Mouse (Mus musculus): Measurements from ENCODE around the gene Tmem131l. TPM values are rescaled to one million over a fixed set of nuclear protein-coding genes. Genes with fewer than 3 reads are reported as not detected.
A peak's percentile ranks its signal among the peaks of the same experiment; 100 is the strongest.

Gene Tmem131l
- polyA plus RNA-seq, 1 experiment from 2014 or later = 70.8 TPM

- H3K27ac ChIP-seq = peak overlapping the region; percentile 99
- 7% methylated on average over 23 of the region's 23 CpGs for WGBS
- no peak for DNase-seq (ENCODE audit: low spot score)
Measured at GRCm38 (mm10) chr3:84040476-84041082, 604 bp upstream of the Tmem131l start.

GRCm38 (mm10) chr3:84038981-84039645 is 862 bp downstream of the Tmem131l start:
- peak; percentile 69 for DNase-seq (ENCODE audit: low spot score)
- peaks cover 19% of the 10 kb centered on the region; the same call in 1 of the 2 replicates for H3K36me3 ChIP-seq
- H3K4me1 ChIP-seq (replicated peaks) = peaks cover 44% of the 10 kb centered on the region
- peaks cover 12% of the 10 kb centered on the region; the same call in 1 of the 2 replicates for H3K27me3 ChIP-seq (ENCODE audit: insufficient read depth, poor library complexity, severe bottlenecking)
- peak overlapping the region; percentile 93 for H3K4me3 ChIP-seq
- H3K9me3 ChIP-seq = no peaks in the 10 kb centered on the region
- H3K27ac ChIP-seq = peak overlapping the region; percentile 99
- WGBS = under 1% methylated on average over 42 of the region's 42 CpGs

More at GRCm38 (mm10) chr3:84040476-84041082, 604 bp upstream of the Tmem131l start:
- H3K9me3 ChIP-seq = no peaks in the 10 kb centered on the region
- H3K4me3 ChIP-seq = peak overlapping the region; percentile 93
- peaks cover 15% of the 10 kb centered on the region; the same call in 1 of the 2 replicates for H3K27me3 ChIP-seq (ENCODE audit: insufficient read depth, poor library complexity, severe bottlenecking)
- H3K36me3 ChIP-seq = peaks cover 11% of the 10 kb centered on the region; the same call in 1 of the 2 replicates
- H3K4me1 ChIP-seq (replicated peaks) = peaks cover 33% of the 10 kb centered on the region

GRCm38 (mm10) chr3:84038126-84038525 is 1.8 kb downstream of the Tmem131l start:
- peaks cover 21% of the 10 kb centered on the region; the same call in 1 of the 2 replicates for H3K36me3 ChIP-seq
- WGBS = 53% methylated on average over 1 of the region's 1 CpGs
- H3K4me1 ChIP-seq (replicated peaks) = peaks cover 54% of the 10 kb centered on the region
- peak overlapping the region; percentile 93 for H3K4me3 ChIP-seq
- no peak for DNase-seq (ENCODE audit: low spot score)
- no peak overlapping the region for H3K27ac ChIP-seq
- peaks cover 12% of the 10 kb centered on the region; the same call in 1 of the 2 replicates for H3K27me3 ChIP-seq (ENCODE audit: insufficient read depth, poor library complexity, severe bottlenecking)
- H3K9me3 ChIP-seq = no peaks in the 10 kb centered on the region

GRCm38 (mm10) chr3:84037536-84037935 is 2.4 kb downstream of the Tmem131l start:
- peaks cover 12% of the 10 kb centered on the region; the same call in 1 of the 2 replicates for H3K27me3 ChIP-seq (ENCODE audit: insufficient read depth, poor library complexity, severe bottlenecking)
- no peak for DNase-seq (ENCODE audit: low spot score)
- H3K4me3 ChIP-seq = peak overlapping the region; percentile 93
- peaks cover 60% of the 10 kb centered on the region for H3K4me1 ChIP-seq (replicated peaks)
- H3K9me3 ChIP-seq = no peaks in the 10 kb centered on the region
- H3K36me3 ChIP-seq = peaks cover 27% of the 10 kb centered on the region; the same call in 1 of the 2 replicates
- WGBS = 83% methylated on average over 3 of the region's 3 CpGs
- H3K27ac ChIP-seq = no peak overlapping the region

- peaks cover 8% of the 10 kb centered on the region; the same call in 1 of the 2 replicates for H3K27me3 ChIP-seq (ENCODE audit: insufficient read depth, poor library complexity, severe bottlenecking)
- no peaks in the 10 kb centered on the region for H3K9me3 ChIP-seq
- no peak overlapping the region for H3K4me3 ChIP-seq
- no peak for DNase-seq (ENCODE audit: low spot score)
- peaks cover 61% of the 10 kb centered on the region for H3K4me1 ChIP-seq (replicated peaks)
- no peak overlapping the region for H3K27ac ChIP-seq
- peaks cover 29% of the 10 kb centered on the region for H3K36me3 ChIP-seq
- 93% methylated on average over 4 of the region's 4 CpGs for WGBS
Measured at GRCm38 (mm10) chr3:84036866-84037265, 3.1 kb downstream of the Tmem131l start.

- H3K27ac ChIP-seq = no peak overlapping the region
- WGBS = 94% methylated on average over 6 of the region's 6 CpGs
- H3K4me3 ChIP-seq = no peak overlapping the region
- DNase-seq (ENCODE audit: low spot score) = no peak
- H3K36me3 ChIP-seq = peaks cover 39% of the 10 kb centered on the region
- no peaks in the 10 kb centered on the region for H3K9me3 ChIP-seq
- peaks cover 61% of the 10 kb centered on the region for H3K4me1 ChIP-seq (replicated peaks)
- H3K27me3 ChIP-seq (ENCODE audit: insufficient read depth, poor library complexity, severe bottlenecking) = 0 out of 2 replicates have a peak, but pooled peaks cover under 1% of the 10 kb centered on the region
Measured at GRCm38 (mm10) chr3:84035728-84036364, 4.1 kb downstream of the Tmem131l start.

GRCm38 (mm10) chr3:84034115-84034780 is 5.7 kb downstream of the Tmem131l start:
- peaks cover 55% of the 10 kb centered on the region for H3K36me3 ChIP-seq
- H3K27ac ChIP-seq = no peak overlapping the region

GRCm38 (mm10) chr3:84032933-84033730 is 6.8 kb downstream of the Tmem131l start:
- H3K9me3 ChIP-seq = no peaks in the 10 kb centered on the region
- no peak for DNase-seq (ENCODE audit: low spot score)
- 78% methylated on average over 10 of the region's 10 CpGs for WGBS
- peaks cover 47% of the 10 kb centered on the region for H3K4me1 ChIP-seq (replicated peaks)
- peaks cover 66% of the 10 kb centered on the region for H3K36me3 ChIP-seq
- no peaks in the 10 kb centered on the region for H3K27me3 ChIP-seq (ENCODE audit: insufficient read depth, poor library complexity, severe bottlenecking)
- no peak overlapping the region for H3K4me3 ChIP-seq
- H3K27ac ChIP-seq = 0 out of 2 replicates have a peak overlapping the region, but pooled peaks have one; percentile 2

More at GRCm38 (mm10) chr3:84034115-84034780, 5.7 kb downstream of the Tmem131l start:
- Histone ChIP-seq H3K4me3 (no peak overlapping the region), H3K9me3 (no peaks in the 10 kb centered on the region), H3K27me3 (ENCODE audit: insufficient read depth, poor library complexity, severe bottlenecking) (no peaks in the 10 kb centered on the region), H3K4me1 (replicated peaks) (peaks cover 53% of the 10 kb centered on the region)
- DNase-seq (ENCODE audit: low spot score) = no peak
- 91% methylated on average over 5 of the region's 5 CpGs for WGBS

GRCm38 (mm10) chr3:84032419-84032818 is 7.6 kb downstream of the Tmem131l start:
- WGBS = 80% methylated on average over 5 of the region's 5 CpGs
- Histone ChIP-seq H3K4me3 (no peak overlapping the region), H3K27me3 (ENCODE audit: insufficient read depth, poor library complexity, severe bottlenecking) (no peaks in the 10 kb centered on the region), H3K36me3 (peaks cover 70% of the 10 kb centered on the region), H3K4me1 (replicated peaks) (peaks cover 40% of the 10 kb centered on the region), H3K27ac (no peak overlapping the region), H3K9me3 (no peaks in the 10 kb centered on the region)
- DNase-seq (ENCODE audit: low spot score) = no peak

- H3K4me1 ChIP-seq (replicated peaks) = peaks cover 46% of the 10 kb centered on the region
- no peak overlapping the region for H3K27ac ChIP-seq
- no peak overlapping the region for H3K4me3 ChIP-seq
- WGBS = 89% methylated on average over 3 of the region's 3 CpGs
- no peak for DNase-seq (ENCODE audit: low spot score)
- peaks cover 73% of the 10 kb centered on the region for H3K36me3 ChIP-seq
- H3K9me3 ChIP-seq = no peaks in the 10 kb centered on the region
- H3K27me3 ChIP-seq (ENCODE audit: insufficient read depth, poor library complexity, severe bottlenecking) = no peaks in the 10 kb centered on the region
Measured at GRCm38 (mm10) chr3:84031216-84031615, 8.8 kb downstream of the Tmem131l start.

GRCm38 (mm10) chr3:84028968-84029367 is 11.0 kb downstream of the Tmem131l start:
- Histone ChIP-seq H3K9me3 (no peaks in the 10 kb centered on the region), H3K4me3 (no peak overlapping the region), H3K36me3 (peaks cover 81% of the 10 kb centered on the region), H3K4me1 (replicated peaks) (peaks cover 37% of the 10 kb centered on the region), H3K27ac (no peak overlapping the region), H3K27me3 (ENCODE audit: insufficient read depth, poor library complexity, severe bottlenecking) (no peaks in the 10 kb centered on the region)
- no peak for DNase-seq (ENCODE audit: low spot score)
- 86% methylated on average over 4 of the region's 4 CpGs for WGBS

GRCm38 (mm10) chr3:84027691-84028159 is 12.2 kb downstream of the Tmem131l start:
- H3K9me3 ChIP-seq = no peaks in the 10 kb centered on the region
- no peak overlapping the region for H3K4me3 ChIP-seq
- 88% methylated on average over 8 of the region's 8 CpGs for WGBS
- DNase-seq (ENCODE audit: low spot score) = no peak
- H3K27me3 ChIP-seq (ENCODE audit: insufficient read depth, poor library complexity, severe bottlenecking) = no peaks in the 10 kb centered on the region
- peaks cover 82% of the 10 kb centered on the region for H3K36me3 ChIP-seq
- peaks cover 33% of the 10 kb centered on the region for H3K4me1 ChIP-seq (replicated peaks)
- no peak overlapping the region for H3K27ac ChIP-seq
